Mouse (Mus musculus): ENCODE results near the gene Sgms1.
"Not testable (repeated sequence)": the region's sequence is repeated elsewhere in the genome, so short reads cannot be mapped to it uniquely, and the experiment has no call there.

Sgms1 gene

DNA sequence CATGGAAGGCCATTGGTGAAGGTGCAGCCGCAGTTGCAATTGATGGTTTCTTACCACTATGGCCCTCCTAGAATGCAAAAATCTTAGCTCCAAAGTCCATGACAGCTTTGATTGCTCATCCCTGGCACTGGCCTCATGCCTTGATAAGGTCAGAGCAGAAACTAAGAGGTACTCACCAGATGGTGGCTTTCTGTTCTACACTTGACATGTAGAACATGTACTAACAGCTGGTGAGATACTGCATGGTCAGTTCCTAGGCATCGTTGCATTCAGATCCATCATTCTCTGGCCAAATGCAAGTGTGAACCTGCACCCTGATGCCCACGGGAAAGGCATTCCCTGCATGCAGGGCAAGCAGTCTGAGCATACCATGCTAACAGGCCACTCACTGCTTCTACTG lies 63.4 kb downstream of the Sgms1 start:
- DNase-seq (ENCODE audit: low read depth, low spot score) = no peak

DNA sequence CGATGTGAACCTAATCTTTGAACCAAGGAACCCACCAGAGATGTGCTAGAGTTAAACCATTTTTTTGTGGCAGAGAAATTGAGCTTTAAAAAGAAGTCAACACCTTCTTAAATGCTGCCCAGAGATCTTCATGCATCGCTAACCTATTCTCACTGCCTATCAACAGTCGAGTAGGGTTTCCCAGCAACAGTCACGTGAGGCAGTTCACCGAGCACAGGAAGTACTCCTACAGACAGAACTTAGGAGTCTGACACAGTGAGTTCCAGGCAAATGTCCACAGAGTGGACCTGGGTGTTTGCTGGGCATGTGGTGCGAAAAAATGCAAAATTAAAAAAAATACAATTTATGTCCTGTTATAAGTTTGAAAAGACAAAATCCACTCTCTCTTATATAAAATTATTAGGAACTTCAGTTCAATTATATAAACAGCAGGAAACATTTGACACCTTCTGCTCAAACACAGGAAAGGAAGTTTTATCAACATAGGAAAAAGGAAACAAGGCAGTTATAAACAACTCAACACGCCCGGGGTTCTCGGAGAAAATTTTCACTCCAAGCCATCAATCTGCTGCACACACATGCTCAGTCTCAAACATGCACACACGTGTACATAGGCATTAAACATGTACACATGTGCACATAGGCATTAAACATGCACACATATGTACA lies 64.3 kb downstream of the Sgms1 start:
- no peak for DNase-seq (ENCODE audit: low read depth, low spot score)

DNA sequence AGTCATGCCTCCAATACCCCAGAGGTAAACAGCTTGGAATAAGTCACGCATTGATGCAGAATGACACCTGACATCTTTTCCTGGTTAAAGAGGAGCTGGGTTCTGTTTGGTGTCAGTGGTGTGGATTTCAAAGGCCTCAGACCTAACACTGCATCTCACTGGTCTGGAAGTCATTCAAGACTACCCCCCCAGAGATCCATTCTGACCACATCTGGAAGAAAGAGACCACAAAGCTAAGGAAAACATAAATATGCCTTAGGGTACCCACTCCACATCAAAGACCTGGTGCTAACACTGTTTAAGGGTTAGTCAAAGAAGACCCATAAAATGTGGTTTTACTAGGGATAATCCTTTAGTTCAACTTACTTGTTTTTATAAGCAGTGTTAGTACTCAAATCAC lies 65.0 kb downstream of the Sgms1 start:
- DNase-seq (ENCODE audit: low read depth, low spot score) = no peak

DNA sequence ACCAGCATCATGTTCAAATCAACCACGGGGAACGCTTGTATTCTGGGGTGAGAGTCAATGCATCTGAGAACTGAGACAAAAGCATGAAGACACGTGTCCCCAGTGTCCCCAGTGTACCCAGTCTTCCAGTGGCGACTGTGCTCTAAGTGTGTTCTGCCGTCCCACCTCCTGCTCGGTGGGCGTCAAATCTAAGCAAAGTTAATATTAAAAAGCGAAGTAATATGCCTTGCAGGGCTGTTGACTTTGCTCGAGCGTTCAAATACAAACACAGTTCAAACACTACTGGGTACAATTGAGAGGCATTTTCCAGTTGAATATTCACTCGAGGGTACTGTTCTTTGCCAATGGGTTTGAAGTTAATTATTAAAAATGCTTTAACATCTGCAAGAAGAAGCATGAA lies 66.4 kb downstream of the Sgms1 start:
- no peak for DNase-seq (ENCODE audit: low read depth, low spot score)

DNA sequence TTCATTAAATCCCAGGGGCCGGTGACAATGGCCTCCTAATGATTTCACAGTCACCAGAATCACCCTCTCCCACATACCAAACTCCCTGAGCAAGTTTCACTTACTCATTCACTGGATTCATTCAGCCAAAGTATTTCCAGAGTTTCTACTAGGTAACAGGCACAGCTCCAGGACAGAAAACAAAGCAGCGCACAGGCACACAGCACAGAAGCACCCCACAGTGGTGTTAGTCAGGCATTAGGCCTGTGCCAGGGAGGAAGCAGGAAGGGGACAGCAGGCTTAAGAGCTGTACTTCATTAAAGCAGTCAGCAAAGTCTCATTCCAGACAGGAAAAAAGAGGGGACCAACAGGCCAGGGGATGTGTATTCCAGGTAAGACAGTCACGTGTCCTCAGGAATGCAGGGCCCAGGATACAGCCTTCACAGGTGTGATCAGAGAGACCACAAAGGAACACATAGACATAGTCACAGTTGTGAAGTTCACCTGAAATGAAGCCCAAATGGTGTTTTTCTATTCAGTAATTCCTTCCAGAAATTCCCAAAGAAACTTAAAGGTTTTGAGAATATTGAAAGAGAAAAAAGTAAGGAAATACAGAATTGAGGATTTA lies 67.0 kb downstream of the Sgms1 start:
- peak; percentile 84 for DNase-seq (ENCODE audit: low read depth, low spot score)

DNA sequence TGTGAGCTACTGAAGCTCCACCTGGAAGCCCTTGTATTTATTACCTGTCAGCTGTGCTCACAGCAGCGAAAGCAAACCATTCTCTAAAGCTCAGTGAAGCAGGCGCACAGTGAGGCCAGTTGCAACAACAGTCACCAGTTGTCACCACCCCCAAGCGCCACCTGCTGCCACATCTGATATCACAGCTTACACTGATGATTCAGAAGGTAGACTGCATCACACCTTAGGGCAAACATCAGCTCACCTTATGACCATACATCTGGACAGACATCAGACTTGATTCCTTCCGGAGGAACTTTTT lies 69.2 kb downstream of the Sgms1 start:
- peak; percentile 62 for DNase-seq (ENCODE audit: low read depth, low spot score)

DNA sequence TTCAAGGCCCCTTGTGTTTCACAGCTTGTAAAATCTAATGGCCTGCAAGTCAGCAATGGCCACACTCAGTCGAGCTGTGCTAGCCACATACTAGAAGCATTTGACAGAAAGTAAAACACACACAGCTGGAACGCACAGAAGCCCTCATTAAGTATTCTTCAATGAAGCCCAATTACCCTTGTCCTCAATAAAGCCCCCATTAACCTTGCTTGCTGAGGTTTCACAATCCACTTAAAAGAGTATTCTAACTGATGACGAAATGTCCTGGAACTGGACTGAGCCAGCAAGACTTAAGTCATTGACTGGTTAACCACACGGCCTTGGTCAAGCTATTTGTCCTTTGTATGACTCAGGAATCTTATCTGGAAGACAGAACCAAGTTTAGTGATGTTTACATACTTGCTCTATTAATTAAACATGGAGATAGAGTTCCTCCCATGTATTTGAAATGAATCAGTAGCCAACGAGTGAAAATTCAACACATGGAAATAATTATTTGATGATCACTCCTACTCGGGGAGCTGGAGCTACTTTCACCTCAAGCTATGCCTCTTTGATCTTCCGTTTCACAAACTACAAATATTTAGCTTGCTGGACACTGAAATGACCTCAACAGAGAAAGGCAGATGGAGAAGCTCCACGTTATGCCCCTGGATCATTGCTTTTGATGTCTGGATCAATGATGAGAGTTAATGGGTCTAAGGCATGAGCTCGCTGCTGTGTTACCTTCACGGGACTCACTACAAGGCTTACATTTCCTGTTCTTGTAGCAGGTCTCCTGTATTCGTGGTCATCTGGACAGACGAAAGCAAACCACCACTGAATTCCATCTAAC lies 69.8 kb downstream of the Sgms1 start:
- peak; percentile 86 for DNase-seq (ENCODE audit: low read depth, low spot score)

DNA sequence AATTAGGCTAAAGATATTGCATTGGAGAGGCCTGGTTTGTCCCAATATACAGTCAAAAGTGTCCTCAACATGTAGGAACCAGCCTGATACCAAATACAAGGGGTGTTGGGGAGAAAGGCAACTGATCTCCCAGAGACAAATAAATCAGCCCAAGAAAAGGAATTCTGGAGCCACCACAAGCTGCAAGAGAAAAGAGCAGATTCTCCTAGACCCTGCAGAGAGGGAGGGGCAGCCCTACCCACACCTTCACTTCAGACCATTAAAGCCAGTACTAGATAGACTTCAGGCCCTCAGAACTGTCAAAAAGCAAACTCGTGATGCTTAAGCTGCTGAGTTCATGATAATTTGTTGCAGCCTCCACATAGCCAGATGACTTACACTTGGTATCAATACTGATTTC lies 70.5 kb downstream of the Sgms1 start:
- DNase-seq (ENCODE audit: low read depth, low spot score) = no peak

DNA sequence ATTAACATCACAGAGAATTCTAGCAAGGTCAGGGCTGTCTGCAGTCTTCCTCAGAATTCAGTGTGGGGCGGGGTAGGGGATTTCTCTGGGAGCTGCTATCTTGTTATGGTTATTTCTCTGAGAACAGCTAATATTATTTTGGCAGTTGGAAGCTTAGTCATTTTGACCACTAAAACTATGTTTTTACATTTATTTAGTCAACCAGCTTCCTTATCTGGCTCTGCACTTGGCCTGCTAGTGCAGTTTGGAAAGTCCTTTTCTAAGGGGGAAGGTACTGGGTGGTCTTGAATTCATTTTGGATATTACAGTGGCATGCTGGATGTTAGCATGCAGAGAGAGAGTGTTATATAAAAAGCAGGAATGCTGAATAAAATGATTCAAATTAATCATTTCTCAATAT lies 72.2 kb downstream of the Sgms1 start:
- DNase-seq (ENCODE audit: low read depth, low spot score) = not testable (repeated sequence)

DNA sequence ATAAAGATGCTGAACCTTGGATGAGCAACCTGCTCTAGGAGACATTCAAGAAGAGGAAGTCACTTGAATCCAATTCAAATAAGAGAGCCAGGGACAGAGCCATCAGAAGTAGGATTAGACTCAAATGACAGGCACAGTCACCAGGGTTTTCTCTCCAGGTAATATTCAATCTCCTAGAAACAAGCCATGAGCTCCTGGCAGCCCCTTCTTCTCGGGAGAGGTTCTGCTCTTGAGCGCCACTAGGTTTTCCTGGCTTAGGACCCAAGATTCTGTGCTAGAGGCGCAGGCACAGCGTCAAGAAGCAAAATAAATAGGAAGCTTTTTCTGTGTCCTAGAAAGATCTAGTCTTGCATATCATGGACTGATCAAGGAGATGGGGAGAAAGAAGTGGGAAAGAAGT lies 76.2 kb downstream of the Sgms1 start:
- no peak for DNase-seq (ENCODE audit: low read depth, low spot score)

DNA sequence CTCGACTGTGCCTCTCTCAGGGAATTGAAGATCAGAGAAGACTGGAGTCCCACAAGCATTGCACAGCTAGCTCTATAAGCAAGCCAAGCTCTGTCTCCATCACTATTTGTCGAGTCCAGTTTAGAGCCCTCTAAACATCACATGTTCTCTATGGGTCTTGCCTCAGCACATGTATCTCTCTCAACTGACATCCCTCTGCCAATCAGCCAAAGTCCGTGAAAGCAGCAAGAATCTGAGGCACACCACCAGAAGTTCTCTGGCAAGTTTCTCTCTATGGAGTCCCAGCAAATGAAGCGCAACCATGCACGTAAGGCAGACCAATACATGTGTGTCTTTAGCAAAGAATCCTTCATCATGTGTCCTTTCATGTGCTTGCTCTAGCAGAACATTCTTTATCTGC lies 77.8 kb downstream of the Sgms1 start:
- DNase-seq (ENCODE audit: low read depth, low spot score) = no peak

DNA sequence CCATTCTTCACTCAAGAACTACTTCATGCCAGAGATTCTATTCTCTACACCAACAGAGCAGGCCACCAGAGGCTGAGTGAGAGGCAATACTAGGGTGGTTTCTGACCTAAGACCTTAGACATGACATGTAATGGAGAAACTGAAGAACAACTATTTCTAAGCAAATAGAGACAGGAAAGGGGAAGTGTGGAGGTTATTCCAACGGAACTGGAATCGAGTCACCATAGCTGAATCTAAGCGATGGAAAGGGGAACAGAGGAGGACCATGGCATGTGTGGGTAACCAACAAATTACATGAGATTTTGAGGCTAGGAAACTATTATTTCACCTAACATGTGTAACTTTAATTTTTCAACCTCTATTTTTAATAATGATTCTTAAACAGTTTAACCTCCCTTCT lies 78.5 kb downstream of the Sgms1 start:
- DNase-seq (ENCODE audit: low read depth, low spot score) = no peak

DNA sequence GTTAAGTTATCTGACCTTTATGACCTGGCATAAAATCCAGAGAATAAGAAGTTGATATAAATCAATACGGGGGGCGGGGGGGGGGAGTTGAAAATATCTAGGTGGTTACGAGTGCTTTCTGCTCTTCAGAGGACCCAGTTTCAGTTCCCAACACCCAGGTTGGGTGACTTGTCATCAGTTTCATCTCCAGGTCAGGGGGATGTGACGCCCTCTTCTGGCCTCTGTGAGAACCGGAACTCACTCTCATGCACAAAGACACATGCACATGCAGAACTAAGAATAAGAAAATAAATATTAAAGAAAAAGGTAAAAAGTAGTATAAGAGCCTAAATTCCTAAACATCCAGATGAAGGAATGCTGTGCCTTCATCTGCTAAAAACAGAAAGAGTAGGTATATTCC lies 79.0 kb downstream of the Sgms1 start:
- DNase-seq (ENCODE audit: low read depth, low spot score) = no peak

DNA sequence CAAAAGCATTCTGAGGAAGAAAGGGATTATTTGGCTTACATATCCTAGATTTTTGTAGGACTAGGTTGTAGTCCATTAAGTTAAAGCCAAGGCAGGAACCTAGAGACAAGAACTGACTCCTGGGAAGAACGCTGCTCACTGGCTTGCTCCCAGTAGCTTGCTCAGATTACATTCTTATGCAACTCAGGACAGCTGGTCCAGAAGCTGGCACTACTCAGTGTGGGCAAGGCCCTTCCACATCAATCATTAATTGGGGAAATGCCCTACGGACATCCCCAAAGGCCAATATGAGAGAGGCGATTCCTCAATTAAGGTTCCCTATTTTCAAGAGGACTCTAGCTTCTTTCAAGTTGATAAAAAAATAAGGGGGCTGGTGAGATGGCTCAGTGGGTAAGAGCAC lies 80.2 kb downstream of the Sgms1 start:
- DNase-seq (ENCODE audit: low read depth, low spot score) = peak; percentile 73

DNA sequence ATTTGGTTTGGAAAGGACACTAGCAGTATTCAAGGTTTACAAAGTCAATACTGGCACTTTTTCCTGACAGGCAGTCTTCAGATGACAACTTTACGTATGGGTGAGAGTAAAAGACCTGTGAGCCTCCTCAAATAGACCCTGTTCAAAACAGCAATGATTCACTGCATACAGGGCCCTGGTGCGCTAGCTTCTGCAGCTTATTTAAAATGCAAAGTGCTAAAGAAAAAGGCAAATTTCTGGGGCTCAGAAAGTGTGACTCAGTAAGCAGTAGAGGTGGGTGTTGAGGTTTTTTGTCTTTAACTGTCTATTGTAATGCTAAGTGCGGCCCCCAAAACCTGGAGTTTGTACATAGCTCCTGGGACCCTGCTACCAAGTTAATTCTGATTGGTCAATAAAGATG lies 81.2 kb downstream of the Sgms1 start:
- DNase-seq (ENCODE audit: low read depth, low spot score) = no peak

DNA sequence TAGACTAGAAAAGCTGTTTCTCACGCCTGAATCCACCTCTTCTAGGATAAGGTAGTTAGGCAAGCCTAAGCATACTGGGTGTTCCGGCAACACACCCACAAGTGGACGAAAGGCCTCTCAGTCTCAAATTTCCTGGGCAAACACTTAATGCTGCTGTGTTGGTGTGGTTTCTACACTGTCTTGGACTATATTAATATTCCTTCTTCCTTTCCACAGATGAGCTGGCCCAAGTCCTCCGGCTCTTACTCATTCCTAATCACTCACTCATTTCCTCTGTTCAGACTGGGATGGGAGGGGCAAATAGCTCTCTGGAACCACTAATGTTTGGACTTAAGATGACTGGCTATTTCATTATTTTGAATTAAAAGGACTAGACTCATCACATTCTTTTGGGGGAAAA lies 84.6 kb downstream of the Sgms1 start:
- peak; percentile 98 for DNase-seq (ENCODE audit: low read depth, low spot score)

DNA sequence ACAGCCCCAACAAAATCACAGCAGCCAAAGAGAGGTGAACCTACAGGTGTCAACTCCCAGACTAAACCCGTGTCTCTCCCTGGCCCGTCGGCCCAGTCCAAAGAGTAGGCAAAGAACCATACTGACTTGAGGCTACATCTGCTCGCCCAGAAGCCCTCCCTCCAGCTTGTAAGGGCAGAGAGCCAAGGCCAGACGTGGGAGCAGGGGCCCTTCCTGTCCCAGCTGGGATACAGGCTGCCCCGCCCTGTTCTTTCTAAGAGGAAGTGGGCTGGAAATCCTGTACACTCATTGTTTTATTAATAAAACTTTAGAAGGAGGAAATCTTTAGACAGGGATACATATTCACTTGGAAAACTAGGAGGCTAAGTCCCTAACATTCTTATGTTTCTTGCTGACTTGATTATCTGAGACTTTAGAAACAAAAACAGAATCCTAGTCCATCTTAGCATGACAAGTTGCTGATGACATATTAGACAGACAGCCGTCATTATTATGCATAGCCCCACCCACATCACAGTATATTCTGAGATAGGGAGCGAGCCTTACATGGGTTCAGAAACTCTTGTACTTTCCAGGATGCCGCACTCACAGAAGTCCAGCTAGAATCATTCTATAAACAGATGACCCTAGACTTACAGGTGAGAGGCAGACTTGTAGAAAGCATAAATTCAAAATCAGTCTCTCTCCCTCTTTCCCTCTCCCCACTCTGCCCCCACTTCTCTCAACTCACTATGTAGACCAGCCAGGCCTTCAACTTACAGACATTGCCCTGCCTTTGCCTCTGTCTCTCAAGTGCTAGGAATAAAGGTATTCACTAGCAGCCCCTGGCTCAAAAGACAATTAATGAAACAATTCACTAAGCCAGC lies 85.3 kb downstream of the Sgms1 start:
- peak; percentile 80 for DNase-seq (ENCODE audit: low read depth, low spot score)

DNA sequence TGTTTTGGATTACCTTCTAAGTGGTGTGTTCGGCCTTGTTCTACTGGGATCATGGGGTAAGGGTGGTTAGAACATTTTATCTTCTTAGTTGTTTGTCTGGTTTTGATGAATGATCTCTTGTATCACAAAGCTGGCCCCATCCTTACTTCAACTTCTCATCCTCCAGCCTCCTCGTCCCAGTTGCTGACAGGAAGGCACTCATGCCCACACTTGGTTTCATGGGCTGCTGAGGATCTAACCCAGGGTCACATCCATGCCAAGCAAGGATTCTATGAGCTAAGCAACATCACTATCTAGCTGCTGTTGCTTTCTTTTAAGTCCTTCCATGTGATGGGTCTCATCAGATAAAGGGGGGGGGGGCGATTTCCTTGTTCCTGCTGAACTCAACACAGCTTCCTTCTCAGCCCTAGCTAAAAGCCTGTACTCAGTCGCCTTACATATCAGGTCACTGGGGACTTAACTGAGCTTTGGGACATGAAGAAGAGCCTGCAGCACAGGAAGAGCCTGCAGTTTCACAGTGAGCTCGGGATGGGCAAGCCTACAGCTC lies 86.6 kb downstream of the Sgms1 start:
- DNase-seq (ENCODE audit: low read depth, low spot score) = no peak

DNA sequence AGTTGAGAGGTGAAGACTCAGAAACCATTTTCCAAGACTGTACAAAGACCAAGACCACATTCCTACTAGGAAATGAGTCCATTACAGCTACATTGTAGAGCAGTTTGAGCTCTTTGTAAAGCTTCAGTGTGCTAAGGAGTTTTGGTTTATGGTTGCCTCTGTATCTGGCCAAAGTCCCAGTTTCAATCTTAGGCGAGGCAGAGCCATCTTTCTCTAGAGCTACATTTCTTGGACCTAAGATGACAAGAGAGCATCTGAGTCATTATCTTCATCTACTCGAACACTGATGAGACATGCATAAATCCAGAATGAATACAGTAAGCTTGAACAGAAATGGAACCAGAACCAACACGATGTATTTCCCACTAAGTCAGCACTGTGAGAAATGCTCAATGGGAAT lies 87.9 kb downstream of the Sgms1 start:
- DNase-seq (ENCODE audit: low read depth, low spot score) = peak; percentile 53

DNA sequence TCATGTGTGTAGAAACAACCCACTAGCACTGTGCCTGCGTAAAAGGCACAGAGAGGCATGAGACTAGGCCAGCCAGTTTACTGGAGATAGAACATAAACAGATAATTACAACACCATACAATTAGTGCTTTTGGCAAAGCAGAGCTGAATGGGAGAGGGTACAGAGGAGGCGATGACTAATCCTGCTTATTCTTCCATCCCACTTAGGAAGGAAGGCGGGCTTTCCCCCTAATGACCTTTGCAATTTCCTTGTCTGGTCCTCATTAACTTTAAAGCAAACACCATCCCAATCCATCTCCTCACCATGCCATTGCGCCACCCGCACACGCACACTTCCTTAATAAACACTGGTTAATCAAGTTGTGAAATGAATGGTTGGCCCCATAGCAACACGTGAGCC lies 91.3 kb downstream of the Sgms1 start:
- DNase-seq (ENCODE audit: low read depth, low spot score) = no peak

DNA sequence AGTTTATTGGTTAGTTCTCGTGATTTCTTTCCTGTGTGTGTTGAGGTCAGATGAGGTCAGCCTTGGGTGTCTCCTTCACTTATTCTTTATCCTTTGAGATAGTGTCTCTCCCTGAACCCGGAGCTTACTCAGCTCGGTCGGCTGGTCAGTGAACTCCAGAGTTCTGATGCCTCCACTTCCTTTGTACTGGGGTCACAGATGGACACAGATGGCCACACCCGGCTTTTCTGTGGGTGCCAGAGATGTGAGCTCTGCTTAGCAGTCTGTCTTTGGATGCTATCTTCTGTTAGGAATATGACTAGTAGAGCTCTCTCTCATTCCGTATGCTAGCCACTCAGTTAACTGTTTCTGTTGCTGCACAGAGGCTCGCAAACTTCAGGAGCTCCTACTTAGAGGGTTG lies 92.7 kb downstream of the Sgms1 start:
- DNase-seq (ENCODE audit: low read depth, low spot score) = no peak

DNA sequence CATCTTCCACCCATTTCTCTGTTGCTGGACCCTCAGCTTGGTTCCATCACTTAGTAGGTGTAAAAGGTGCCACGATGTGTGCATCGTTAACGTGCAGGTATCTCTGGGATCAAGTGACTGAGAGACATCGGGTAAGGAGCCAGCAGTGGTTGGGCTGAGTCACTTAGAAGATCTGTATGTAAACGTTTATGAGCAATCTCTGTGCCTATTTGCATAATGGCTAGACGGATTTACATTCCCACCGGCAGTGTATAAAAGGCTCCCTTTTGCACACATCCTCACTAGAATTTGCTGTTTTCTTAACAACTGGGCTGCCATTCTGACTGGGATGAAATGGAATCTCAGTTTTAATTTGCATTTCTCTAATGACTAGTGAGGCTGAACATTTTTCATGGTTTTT lies 93.9 kb downstream of the Sgms1 start:
- no peak for DNase-seq (ENCODE audit: low read depth, low spot score)

Data from 3T3-L1 (cell line).